Mouse (Mus musculus): ENCODE measurements around the gene Tmem206. TPM values are rescaled to one million over a fixed set of nuclear protein-coding genes. Genes with fewer than 3 reads are reported as not detected.
A peak's percentile ranks its signal among the peaks of the same experiment; 100 is the strongest.

Gene Tmem206
- polyA plus RNA-seq, 1 experiment from 2014 or later, result 36.6 TPM

DNA sequence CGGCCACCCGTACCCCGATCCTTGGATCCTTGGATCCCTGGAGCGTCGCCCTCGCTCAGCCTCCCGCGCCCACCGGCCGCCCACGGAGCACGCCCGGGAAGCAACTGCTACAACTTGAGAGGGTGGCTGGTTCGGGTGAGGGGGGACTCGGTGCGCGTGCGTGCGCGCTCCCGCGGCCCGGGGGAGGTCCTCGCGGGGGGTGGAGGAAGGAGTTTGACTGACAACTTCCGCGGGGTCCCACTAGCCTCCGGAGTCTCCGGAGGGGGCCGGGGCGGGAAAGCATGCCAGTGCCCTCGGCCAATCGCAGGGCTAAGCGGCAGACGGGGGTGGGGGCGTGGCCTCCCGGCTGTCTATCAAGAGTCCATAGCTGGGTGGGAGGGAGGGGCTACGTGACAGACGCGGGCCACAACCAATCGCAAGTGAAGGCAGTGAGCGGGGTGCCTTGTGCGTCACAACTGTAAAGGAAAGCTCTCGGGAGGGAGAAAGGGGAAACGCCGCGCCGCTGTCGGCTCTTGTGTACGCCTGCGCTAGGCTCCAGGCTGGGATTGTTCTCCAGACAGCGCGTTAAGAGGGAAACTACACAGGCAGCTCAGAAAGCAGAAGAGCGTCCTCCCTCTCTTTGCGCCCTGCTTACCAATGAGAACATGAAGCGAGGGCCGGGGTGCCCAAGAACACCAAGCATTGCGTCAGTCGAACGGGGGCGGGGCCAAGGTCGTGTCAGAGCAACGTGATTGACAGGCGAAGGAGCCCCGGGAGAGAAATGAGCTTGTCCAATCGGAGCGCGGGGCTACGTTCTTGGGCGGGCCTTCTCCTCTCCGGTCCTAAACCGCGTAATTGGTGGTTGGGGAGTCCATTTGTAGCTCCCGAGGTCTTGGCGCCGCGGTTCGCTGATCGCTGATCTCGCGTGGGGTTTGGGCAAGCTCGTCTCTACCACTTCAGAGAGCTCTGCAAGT, 71.5 kb downstream of the Tmem206 start:
- under 1% methylated on average over 82 of the region's 82 CpGs for WGBS
- Histone ChIP-seq H3K27me3 (ENCODE audit: insufficient read depth, poor library complexity, severe bottlenecking) (no peaks in the 10 kb centered on the region; the same call in 1 of the 2 replicates), H3K4me1 (replicated peaks) (peaks cover 14% of the 10 kb centered on the region), H3K4me3 (peak overlapping the region; percentile 77), H3K27ac (peak overlapping the region; percentile 96), H3K9me3 (no peaks in the 10 kb centered on the region), H3K36me3 (no peaks in the 10 kb centered on the region)
- peak; percentile 99 for DNase-seq (ENCODE audit: low spot score)

Other genes starting within 250 kb of the Tmem206 start
- gene Batf3, start 228.1 kb upstream of the Tmem206 start, polyA plus RNA-seq (2016; fragmentation: Nextera tagmentation; extraction: Ambion mirVana), result 4.8 and 5.2 TPM in 2 replicates
- gene Fam71a, start 161.1 kb upstream of the Tmem206 start, polyA plus RNA-seq (2016; fragmentation: Nextera tagmentation; extraction: Ambion mirVana), result not detected in 2 replicates
- 2.4 and 2.9 TPM in 2 replicates for gene Atf3, start 107.9 kb upstream of the Tmem206 start, polyA plus RNA-seq (2016; fragmentation: Nextera tagmentation; extraction: Ambion mirVana)
- gene Nenf, start 7.7 kb upstream of the Tmem206 start, polyA plus RNA-seq (2016; fragmentation: Nextera tagmentation; extraction: Ambion mirVana), result 58.6 and 75.5 TPM in 2 replicates
- 8.0 and 12.4 TPM in 2 replicates for gene Ppp2r5a, start 77.4 kb downstream of the Tmem206 start, polyA plus RNA-seq (2016; fragmentation: Nextera tagmentation; extraction: Ambion mirVana)
- 55.7 and 74.0 TPM in 2 replicates for gene Dtl, start 249.6 kb downstream of the Tmem206 start, polyA plus RNA-seq (2016; fragmentation: Nextera tagmentation; extraction: Ambion mirVana)
- gene Ints7, start 249.7 kb downstream of the Tmem206 start, polyA plus RNA-seq (2016; fragmentation: Nextera tagmentation; extraction: Ambion mirVana), result 67.4 and 73.6 TPM in 2 replicates

All from hindbrain, embryonic 10.5 days (tissue).